Mouse (Mus musculus): ENCODE measurements at regions not wholly inside any gene's neighbourhood (a gene's known extent, or its start where the extent isn't known, plus 50 kb on each side); places are given as distances from the start of the nearest gene placed in this dataset.

- TF ChIP-seq CTCF (IDR thresholded peaks at IDR 0.05; ENCODE audit: borderline replicate concordance, insufficient read depth, low read depth, low read length) (no peak), POLR2A (IDR thresholded peaks at IDR 0.05; ENCODE audit: borderline replicate concordance, insufficient read depth, low read length) (no peak)
Observed at GRCm38 (mm10) chr17:72733006-72733405, 103.2 kb upstream of the Ypel5 start.

Measured in cerebellum, adult 2 months (tissue).